Mouse (Mus musculus) forebrain, embryonic 11.5 days (tissue): ENCODE measurements at regions not wholly inside any gene's neighbourhood (a gene's known extent, or its start where the extent isn't known, plus 50 kb on each side); places are given as distances from the start of the nearest gene placed in this dataset.
"Not testable (repeated sequence)": the region's sequence is repeated elsewhere in the genome, so short reads cannot be mapped to it uniquely, and the experiment has no call there.

Experiments used
- ATAC-seq: fragments of 200-750 bp; cut with Nextera tagmentation; replicated peaks from 2 replicates; pipeline ENCODE4 v1.8.0; 2017; ENCODE audit warnings: moderate TSS enrichment; ENCODE audit not compliant: low FRiP score
- DNase-seq: peaks from one replicate; pipeline ENCODE4 v3.0.0-alpha.2; 2017; ENCODE audit warnings: low spot score
- H3K27ac ChIP-seq: fragments of 300-500 bp; sonication (generic); 2 replicates; pipeline ENCODE4 v1.5.1; 2014; ENCODE audit warnings: low read depth, low read length
- H3K27me3 ChIP-seq: fragments of 300-500 bp; sonication (generic); 2 replicates; pipeline ENCODE4 v1.6.1; 2014; ENCODE audit warnings: mild to moderate bottlenecking, low read length, mixed read lengths; ENCODE audit not compliant: control insufficient read depth, insufficient read depth
- H3K36me3 ChIP-seq: fragments of 300-500 bp; sonication (generic); 2 replicates; pipeline ENCODE4 v1.6.1; 2014; ENCODE audit warnings: mild to moderate bottlenecking, low read length, moderate library complexity, mixed read lengths; ENCODE audit not compliant: control insufficient read depth, insufficient read depth
- H3K4me1 ChIP-seq: fragments of 300-500 bp; sonication (generic); replicated peaks from 2 replicates; pipeline ENCODE4 v1.6.1; 2014; ENCODE audit warnings: low read length, mixed read lengths; ENCODE audit not compliant: control insufficient read depth, insufficient read depth
- H3K4me2 ChIP-seq: fragments of 300-500 bp; sonication (generic); 2 replicates; pipeline ENCODE4 v1.6.1; 2014; ENCODE audit warnings: low read depth, mild to moderate bottlenecking, low read length, moderate library complexity, mixed read lengths; ENCODE audit not compliant: severe bottlenecking
- H3K4me3 ChIP-seq: fragments of 300-500 bp; sonication (generic); 2 replicates; pipeline ENCODE4 v1.5.1; 2014; ENCODE audit warnings: low read depth, low read length
- H3K9ac ChIP-seq: fragments of 300-500 bp; sonication (generic); 2 replicates; pipeline ENCODE4 v1.6.1; 2014; ENCODE audit warnings: low read length
- H3K9me3 ChIP-seq: fragments of 300-500 bp; sonication (generic); 2 replicates; pipeline ENCODE4 v1.6.1; 2016; ENCODE audit warnings: low read length, mixed read lengths; ENCODE audit not compliant: control insufficient read depth
- WGBS: fragments of 180-500 bp; shearing (Covaris S2); extraction: QIAGEN DNeasy Blood & Tissue Kit; methylation state at CpG from one replicate; pipeline ENCODE4 v1.1.7; 2014; 5-methylcytosine and 5-hydroxymethylcytosine counted together

DNA sequence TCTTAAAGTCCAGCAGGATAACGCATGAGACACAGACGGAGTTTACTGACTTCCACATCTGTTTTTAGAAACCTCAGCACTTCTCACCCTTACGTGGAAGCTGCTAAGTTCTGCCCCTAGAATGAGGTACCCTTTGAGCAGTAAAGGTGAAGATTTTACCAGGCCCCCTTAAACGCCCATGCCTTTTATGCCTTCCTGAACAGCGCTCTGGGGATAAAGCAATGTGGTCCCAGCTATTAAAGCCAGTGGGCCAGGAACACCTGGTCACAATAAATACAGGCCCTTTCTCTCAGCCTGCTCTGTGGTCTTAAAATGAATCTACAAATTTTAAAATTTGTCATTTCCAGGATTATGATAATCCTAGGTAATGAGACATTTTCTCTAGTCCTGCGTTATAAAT is 57.9 kb downstream of the Llph start:
- WGBS, result 77% methylated on average over 6 of the region's 6 CpGs
- H3K27ac ChIP-seq, result no peak overlapping the region
- H3K4me1 ChIP-seq, result no peaks in the 10 kb centered on the region
- no peaks in the 10 kb centered on the region for H3K36me3 ChIP-seq
- no peak overlapping the region for H3K4me3 ChIP-seq
- H3K27me3 ChIP-seq, result no peaks in the 10 kb centered on the region
- no peak for DNase-seq
- no peak for ATAC-seq
- H3K4me2 ChIP-seq, result no peak overlapping the region
- H3K9ac ChIP-seq, result no peak overlapping the region
- no peaks in the 10 kb centered on the region for H3K9me3 ChIP-seq

- Histone ChIP-seq H3K27me3 (no peaks in the 10 kb centered on the region), H3K9ac (no peak overlapping the region), H3K27ac (no peak overlapping the region), H3K36me3 (no peaks in the 10 kb centered on the region), H3K4me2 (no peak overlapping the region), H3K9me3 (no peaks in the 10 kb centered on the region), H3K4me1 (no peaks in the 10 kb centered on the region), H3K4me3 (no peak overlapping the region)
- whole genome bisulfite sequencing, result 90% methylated on average over 3 of the region's 3 CpGs
- DNase-seq, result no peak
- ATAC-seq, result no peak
These were observed 65.0 kb downstream of the Llph start for GRCm38 (mm10) chr10:120291912-120292311.

- not testable (repeated sequence) for H3K4me1 ChIP-seq, H3K36me3 ChIP-seq, H3K27me3 ChIP-seq, H3K27ac ChIP-seq, H3K4me3 ChIP-seq, ATAC-seq, H3K4me2 ChIP-seq, DNase-seq, H3K9me3 ChIP-seq, H3K9ac ChIP-seq
- WGBS, result 95% methylated on average over 13 of the region's 13 CpGs
These were observed 66.5 kb downstream of the Llph start for GRCm38 (mm10) chr10:120293381-120293780.

DNA sequence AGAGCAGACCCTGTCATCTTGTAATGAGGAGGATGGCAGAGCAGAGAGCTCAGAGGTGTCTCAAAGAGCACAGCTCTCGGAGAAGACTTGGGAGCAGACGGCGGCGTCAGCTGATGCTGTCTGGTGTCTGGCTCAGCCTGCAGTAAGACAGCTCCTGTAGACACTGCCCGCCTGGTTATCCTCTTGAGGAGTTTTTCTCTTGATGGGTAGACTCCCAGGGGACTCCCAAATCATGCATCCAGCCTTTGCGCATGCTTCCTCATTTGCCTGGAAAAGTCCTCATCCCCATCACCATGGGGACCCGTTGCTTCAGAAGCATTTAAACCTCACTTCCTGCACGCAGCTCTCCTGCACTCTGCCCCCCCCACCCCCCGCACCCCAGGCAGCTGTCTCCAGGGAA is 67.6 kb downstream of the Llph start:
- H3K36me3 ChIP-seq, result no peaks in the 10 kb centered on the region
- H3K4me2 ChIP-seq, result no peak overlapping the region
- no peak overlapping the region for H3K4me3 ChIP-seq
- WGBS, result 75% methylated on average over 9 of the region's 9 CpGs
- no peaks in the 10 kb centered on the region for H3K27me3 ChIP-seq
- no peaks in the 10 kb centered on the region for H3K4me1 ChIP-seq
- no peak for ATAC-seq
- no peak for DNase-seq
- H3K27ac ChIP-seq, result no peak overlapping the region
- no peak overlapping the region for H3K9ac ChIP-seq
- H3K9me3 ChIP-seq, result no peaks in the 10 kb centered on the region

DNA sequence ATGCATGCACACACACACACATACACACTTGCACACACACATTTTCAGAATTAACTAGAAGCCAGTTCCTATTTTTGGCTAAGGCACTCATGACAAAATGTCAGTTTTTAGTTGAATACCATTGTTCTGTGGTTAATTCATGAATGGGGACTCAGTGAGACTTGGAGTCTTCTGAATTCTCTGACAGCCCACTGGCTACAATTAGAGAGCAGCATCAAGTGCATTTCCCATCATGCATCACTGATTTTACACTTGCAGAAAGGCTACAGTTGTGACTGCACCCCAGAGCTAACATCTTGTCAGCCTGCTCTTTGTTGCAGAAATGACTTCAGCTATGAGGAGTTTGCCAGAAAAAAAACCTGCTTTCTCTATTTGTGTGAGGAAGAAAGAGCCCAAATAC is 70.4 kb downstream of the Llph start:
- ATAC-seq (no peak), DNase-seq (no peak)
- Histone ChIP-seq H3K4me1 (no peaks in the 10 kb centered on the region), H3K9ac (no peak overlapping the region), H3K27ac (no peak overlapping the region), H3K36me3 (no peaks in the 10 kb centered on the region), H3K9me3 (no peaks in the 10 kb centered on the region), H3K4me3 (no peak overlapping the region), H3K27me3 (no peaks in the 10 kb centered on the region), H3K4me2 (no peak overlapping the region)

DNA sequence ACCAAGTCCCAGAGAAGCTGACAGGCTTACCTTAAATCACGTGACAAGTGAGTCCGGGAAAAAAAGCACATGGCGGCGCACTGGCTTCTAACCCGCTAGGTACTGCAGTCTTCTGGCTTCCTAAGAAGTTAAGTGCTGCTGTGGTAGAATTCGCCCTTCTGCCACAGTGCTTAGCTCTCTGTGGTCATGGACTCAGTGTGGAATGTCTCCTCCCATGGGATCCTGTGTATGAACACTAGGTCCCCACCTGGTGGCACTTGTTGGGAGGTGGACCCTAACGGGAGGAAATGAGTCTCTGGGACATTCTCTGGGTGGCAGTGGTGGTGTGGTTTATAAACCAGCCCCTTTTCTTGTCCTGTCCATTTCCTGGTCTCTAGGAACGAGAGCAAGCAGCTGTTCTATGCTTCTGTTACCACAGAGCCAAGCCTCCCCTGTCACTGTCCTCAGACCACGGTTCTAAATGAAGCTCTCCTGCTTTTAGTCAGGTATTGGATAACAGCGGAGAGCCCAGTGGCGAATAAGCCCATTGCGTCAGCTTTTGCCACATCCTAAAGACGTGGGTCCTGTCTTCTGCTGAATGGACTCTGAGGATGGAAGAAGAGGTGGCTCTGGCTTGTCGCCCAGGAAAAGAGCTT is 71.5 kb downstream of the Llph start:
- no peaks in the 10 kb centered on the region for H3K9me3 ChIP-seq
- H3K27ac ChIP-seq, result no peak overlapping the region
- H3K27me3 ChIP-seq, result no peaks in the 10 kb centered on the region
- H3K4me2 ChIP-seq, result no peak overlapping the region
- H3K9ac ChIP-seq, result no peak overlapping the region
- no peak overlapping the region for H3K4me3 ChIP-seq
- H3K36me3 ChIP-seq, result no peaks in the 10 kb centered on the region
- ATAC-seq, result no peak
- no peak for DNase-seq
- WGBS, result 87% methylated on average over 14 of the region's 14 CpGs
- H3K4me1 ChIP-seq, result no peaks in the 10 kb centered on the region

DNA sequence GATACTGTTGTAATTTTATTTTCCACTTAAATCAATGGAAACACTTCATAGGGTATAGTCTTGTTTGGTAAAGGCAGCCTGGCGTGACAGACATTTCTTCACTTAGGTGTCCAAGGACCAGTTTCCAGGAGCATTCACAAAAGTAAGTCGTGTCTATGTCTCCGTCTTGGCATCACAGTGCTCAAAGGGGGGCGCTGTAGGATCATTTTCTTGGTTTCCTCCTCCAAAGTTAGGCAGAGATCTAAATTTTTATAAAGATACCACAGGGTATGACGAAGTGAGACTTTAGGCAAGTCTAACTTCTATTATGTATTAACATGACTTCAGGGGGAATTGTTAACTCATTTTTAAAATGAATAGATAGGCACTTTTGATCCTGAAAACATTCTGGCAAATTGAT is 79.1 kb downstream of the Llph start:
- no peak overlapping the region for H3K4me2 ChIP-seq
- peak; percentile 70 for DNase-seq

DNA sequence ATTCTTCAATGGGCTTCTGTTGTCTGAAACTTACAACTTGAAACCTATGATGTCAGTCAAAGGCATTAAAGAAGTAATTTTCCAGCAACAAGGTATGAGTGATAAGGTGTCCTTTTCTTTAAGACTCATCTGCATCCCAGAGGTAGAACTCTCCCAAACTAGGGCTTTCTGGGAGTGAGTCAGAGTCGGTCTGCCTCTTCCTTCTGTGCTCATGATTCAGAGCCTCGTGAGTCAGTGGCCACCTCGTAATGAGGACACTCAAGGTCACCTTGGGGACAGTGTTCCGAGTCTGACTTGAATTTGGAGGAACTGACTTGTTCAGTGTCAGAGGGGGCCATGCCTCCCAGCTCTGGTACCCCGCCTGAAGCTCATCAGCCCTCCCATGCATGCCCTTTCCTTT is 81.8 kb downstream of the Llph start:
- H3K27ac ChIP-seq, result no peak overlapping the region
- no peaks in the 10 kb centered on the region for H3K36me3 ChIP-seq
- ATAC-seq (no peak), DNase-seq (no peak)
- 73% methylated on average over 5 of the region's 5 CpGs for WGBS
- H3K4me1 ChIP-seq, result no peaks in the 10 kb centered on the region
- H3K9me3 ChIP-seq, result no peaks in the 10 kb centered on the region
- no peak overlapping the region for H3K4me3 ChIP-seq
- H3K27me3 ChIP-seq, result no peaks in the 10 kb centered on the region
- H3K9ac ChIP-seq, result no peak overlapping the region
- no peak overlapping the region for H3K4me2 ChIP-seq

More for the DNA sequence above, 79.1 kb downstream of the Llph start:
- Histone ChIP-seq H3K9ac (no peak overlapping the region), H3K27me3 (no peaks in the 10 kb centered on the region), H3K9me3 (no peaks in the 10 kb centered on the region), H3K4me3 (no peak overlapping the region), H3K27ac (no peak overlapping the region), H3K4me1 (no peaks in the 10 kb centered on the region), H3K36me3 (no peaks in the 10 kb centered on the region)
- ATAC-seq, result no peak
- WGBS, result 33% methylated on average over 5 of the region's 5 CpGs
